Mouse (Mus musculus) limb, embryonic 15.5 days (tissue): Measurements from ENCODE around the gene Smyd3. TPM values are rescaled to one million over a fixed set of nuclear protein-coding genes. Genes with fewer than 3 reads are reported as not detected.

ENCODE experiments used
- ATAC-seq: fragments of 200-750 bp; cut with Nextera tagmentation; 2 replicates; pipeline ENCODE4 v1.8.0; 2017; ENCODE audit warnings: low read depth, moderate TSS enrichment; ENCODE audit not compliant: insufficient number of reproducible peaks, low FRiP score, low TSS enrichment
- H3K27ac ChIP-seq: fragments of 300-500 bp; sonication (generic); 2 replicates; pipeline ENCODE4 v1.5.1; 2015; ENCODE audit warnings: moderate library complexity, mild to moderate bottlenecking, inconsistent platforms
- H3K27me3 ChIP-seq: fragments of 300-500 bp; sonication (generic); 2 replicates; pipeline ENCODE4 v1.6.1; 2015; ENCODE audit warnings: inconsistent platforms
- H3K36me3 ChIP-seq: fragments of 300-500 bp; sonication (generic); 2 replicates; pipeline ENCODE4 v1.6.1; 2015; ENCODE audit warnings: inconsistent platforms
- H3K4me1 ChIP-seq: fragments of 300-500 bp; sonication (generic); 2 replicates; pipeline ENCODE4 v1.6.1; 2015; ENCODE audit warnings: inconsistent platforms
- H3K4me2 ChIP-seq: fragments of 300-500 bp; sonication (generic); 2 replicates; pipeline ENCODE4 v1.6.1; 2015; ENCODE audit warnings: mild to moderate bottlenecking, inconsistent platforms
- H3K4me3 ChIP-seq: fragments of 300-500 bp; sonication (generic); 2 replicates; pipeline ENCODE4 v1.5.1; 2015; ENCODE audit warnings: mild to moderate bottlenecking, inconsistent platforms
- H3K9ac ChIP-seq: fragments of 300-500 bp; sonication (generic); 2 replicates; pipeline ENCODE4 v1.6.1; 2015; ENCODE audit warnings: inconsistent platforms
- H3K9me3 ChIP-seq: fragments of 300-500 bp; sonication (generic); 2 replicates; pipeline ENCODE4 v1.6.1; 2016; ENCODE audit warnings: inconsistent platforms
- WGBS: fragments of 180-500 bp; shearing (Covaris S2); methylation state at CpG from one replicate; pipeline ENCODE4 v1.1.7; 2015; 5-methylcytosine and 5-hydroxymethylcytosine counted together
- polyA plus RNA-seq: library from polyadenylated mRNA; unstranded; fragments of >200 nt; fragmentation: Nextera tagmentation; extraction: Ambion mirVana; gene quantifications from 2 replicates; pipeline ENCODE4 v1.2.1, GENCODE M21; 2015

Smyd3 gene
- polyA plus RNA-seq, 1 experiment from 2014 or later: 19.2 TPM

DNA sequence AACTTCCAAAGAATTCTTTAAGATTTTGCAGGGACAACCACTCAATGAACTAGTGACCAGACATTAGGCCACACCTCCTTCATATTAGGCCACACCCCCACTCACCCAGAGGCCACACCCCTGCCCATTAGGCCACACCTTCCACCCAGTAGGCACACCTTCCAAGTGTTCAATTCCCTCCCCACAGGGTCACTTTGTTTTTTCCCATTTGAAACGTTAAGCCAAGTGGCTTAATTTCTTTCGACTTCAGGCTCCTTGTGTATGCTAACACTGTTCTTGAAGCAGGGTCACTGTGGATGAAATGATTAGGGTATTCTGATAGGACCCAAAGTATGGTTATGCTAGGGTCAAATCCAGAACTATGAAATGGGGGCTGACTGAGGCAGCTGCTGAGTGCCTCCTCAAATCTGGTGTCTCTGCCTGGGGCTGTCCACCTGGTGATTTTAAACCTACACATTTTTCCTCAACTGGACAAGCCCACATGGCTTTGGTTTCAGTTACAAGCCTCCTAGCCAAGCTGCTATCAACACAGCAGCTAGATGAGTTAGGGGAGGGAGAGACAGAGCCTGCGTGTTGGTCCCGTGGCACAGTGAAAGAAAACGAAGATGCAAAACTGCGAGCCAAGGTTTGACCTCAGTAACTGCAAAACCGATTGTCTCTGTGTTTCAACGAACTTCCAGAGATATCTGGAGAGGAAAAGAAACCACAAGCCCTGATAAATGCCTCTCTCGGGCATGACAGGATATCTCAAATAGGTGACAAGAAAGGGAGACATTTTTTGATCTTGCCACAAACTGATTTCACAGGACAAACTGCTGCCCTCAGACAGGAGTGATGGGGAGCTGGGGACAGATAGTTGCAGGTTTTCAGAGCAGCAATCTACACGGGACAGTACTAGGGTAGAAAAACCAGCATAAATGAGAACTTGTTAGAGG, 400.8 kb downstream of the Smyd3 start:
- H3K4me2 ChIP-seq: no peak overlapping the region
- no peak overlapping the region for H3K4me3 ChIP-seq
- no peaks in the 10 kb centered on the region for H3K27me3 ChIP-seq
- H3K36me3 ChIP-seq: no peaks in the 10 kb centered on the region
- no peaks in the 10 kb centered on the region for H3K4me1 ChIP-seq
- no peak for ATAC-seq
- H3K9ac ChIP-seq: no peak overlapping the region
- WGBS: 69% methylated on average over 10 of the region's 10 CpGs
- H3K27ac ChIP-seq: no peak overlapping the region
- no peaks in the 10 kb centered on the region for H3K9me3 ChIP-seq

DNA sequence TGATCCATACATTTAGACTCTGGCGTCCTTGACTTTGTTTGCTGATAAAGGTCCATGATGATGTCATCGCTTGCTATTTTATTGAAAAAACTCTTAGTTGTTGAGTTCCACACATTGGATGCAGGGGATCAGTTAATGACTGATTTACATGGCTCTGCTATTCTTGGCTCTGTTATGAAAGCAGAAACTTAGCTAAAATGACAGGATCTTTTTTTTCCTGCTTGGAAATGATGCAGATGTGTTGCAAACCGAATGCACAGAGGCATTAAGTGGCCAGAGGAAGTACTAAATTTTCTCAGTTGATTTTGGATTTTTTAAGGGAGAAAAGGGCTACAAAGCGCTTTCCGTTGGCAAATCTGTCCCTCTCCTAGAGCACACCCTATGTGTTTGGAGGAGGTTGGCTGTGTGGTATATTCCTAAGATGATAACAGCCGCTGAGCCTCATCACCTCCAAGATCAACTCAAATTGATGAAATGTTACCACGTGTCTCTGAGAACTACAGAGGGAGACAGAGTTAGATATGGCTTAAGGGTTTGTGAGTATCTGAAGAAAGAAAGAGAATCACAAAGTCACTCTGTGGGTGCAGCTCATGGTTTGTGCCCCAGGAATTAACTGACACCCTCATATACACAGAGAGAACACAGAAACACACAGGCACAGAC, 402.9 kb downstream of the Smyd3 start:
- H3K36me3 ChIP-seq: no peaks in the 10 kb centered on the region
- no peak for ATAC-seq
- H3K27me3 ChIP-seq: no peaks in the 10 kb centered on the region
- no peaks in the 10 kb centered on the region for H3K9me3 ChIP-seq
- no peak overlapping the region for H3K4me3 ChIP-seq
- WGBS: 82% methylated on average over 7 of the region's 7 CpGs
- H3K4me1 ChIP-seq: no peaks in the 10 kb centered on the region
- H3K27ac ChIP-seq: no peak overlapping the region
- no peak overlapping the region for H3K4me2 ChIP-seq
- no peak overlapping the region for H3K9ac ChIP-seq

DNA sequence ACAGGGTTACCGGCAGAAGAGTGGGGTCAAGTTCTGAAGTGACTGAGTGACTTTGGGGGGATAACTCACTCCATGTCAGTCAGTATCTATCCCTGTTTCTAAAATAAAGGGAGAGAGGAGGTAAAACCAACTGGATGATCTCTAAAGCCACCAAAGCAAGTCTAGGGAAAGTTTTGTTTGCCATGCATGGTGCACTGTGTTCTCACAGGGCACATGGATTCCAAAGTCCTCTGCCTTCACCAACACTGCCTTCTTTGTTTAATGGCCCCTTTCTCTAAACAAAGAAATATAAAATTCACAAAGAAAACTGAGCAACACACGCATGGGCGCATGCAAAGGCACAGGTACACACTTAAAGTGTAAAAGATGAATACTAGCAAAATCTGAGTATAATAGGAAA, 403.5 kb downstream of the Smyd3 start:
- WGBS: 98% methylated on average over 3 of the region's 3 CpGs
- Histone ChIP-seq H3K36me3 (no peaks in the 10 kb centered on the region), H3K9me3 (no peaks in the 10 kb centered on the region), H3K27ac (no peak overlapping the region), H3K27me3 (no peaks in the 10 kb centered on the region), H3K4me2 (no peak overlapping the region), H3K4me1 (no peaks in the 10 kb centered on the region), H3K4me3 (no peak overlapping the region), H3K9ac (no peak overlapping the region)
- ATAC-seq: no peak

GRCm38 (mm10) chr1:179108759-179109158, 409.1 kb downstream of the Smyd3 start:
- Histone ChIP-seq H3K4me3 (no peak overlapping the region), H3K27ac (no peak overlapping the region), H3K36me3 (no peaks in the 10 kb centered on the region), H3K4me1 (peaks cover 22% of the 10 kb centered on the region), H3K9me3 (no peaks in the 10 kb centered on the region), H3K4me2 (no peak overlapping the region), H3K27me3 (no peaks in the 10 kb centered on the region), H3K9ac (no peak overlapping the region)
- WGBS: 50% methylated on average over 7 of the region's 7 CpGs
- no peak for ATAC-seq

DNA sequence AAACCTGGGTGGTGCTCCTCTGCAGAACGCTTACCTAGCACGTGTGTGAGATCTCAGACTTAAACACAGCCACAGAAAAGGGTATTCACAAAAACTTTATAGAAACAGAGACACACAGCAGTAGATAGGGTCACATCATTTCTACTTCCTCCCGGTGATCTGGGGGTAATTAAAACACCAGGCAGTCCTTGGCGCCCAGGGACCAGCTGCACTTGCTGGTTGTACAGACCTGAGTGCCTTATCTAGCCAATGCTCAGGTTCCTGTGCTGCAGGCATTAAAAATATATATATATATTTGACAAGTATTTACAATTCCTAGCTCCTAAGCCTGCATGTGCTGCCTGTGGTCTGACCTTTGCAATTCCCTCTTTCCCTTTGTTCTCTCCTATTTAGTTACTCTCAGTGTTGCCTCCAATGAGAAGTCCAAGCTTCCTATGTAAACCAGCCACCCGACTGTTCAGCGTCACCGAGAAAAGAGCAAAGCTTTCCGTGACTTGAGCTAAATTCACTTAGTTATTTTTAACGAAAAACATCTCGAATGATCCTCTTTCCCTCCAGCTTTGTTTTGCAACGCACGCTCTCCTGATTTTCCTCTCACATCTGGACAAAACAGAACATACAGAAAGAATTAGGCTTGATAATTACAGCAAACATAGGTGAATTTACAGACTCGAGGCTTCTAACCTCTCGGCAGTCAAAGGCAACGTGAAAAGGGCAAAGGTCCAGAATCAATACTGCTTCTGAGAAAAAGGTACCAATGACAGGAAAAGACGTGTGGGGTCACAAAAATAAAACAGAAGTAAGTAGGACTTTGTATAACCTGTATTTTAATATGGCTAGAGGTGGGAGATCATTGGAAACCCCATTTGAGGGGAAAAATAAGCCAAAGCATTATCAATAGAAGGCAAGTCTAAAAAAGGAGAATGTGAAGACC, 409.8 kb downstream of the Smyd3 start:
- H3K4me3 ChIP-seq: no peak overlapping the region
- no peak overlapping the region for H3K4me2 ChIP-seq
- ATAC-seq: no peak
- H3K27me3 ChIP-seq: no peaks in the 10 kb centered on the region
- no peak overlapping the region for H3K9ac ChIP-seq
- WGBS: 25% methylated on average over 16 of the region's 16 CpGs
- H3K4me1 ChIP-seq: peaks cover 22% of the 10 kb centered on the region
- H3K27ac ChIP-seq: peak overlapping the region; percentile 63; the same call in 1 of the 2 replicates
- H3K9me3 ChIP-seq: no peaks in the 10 kb centered on the region
- no peaks in the 10 kb centered on the region for H3K36me3 ChIP-seq

DNA sequence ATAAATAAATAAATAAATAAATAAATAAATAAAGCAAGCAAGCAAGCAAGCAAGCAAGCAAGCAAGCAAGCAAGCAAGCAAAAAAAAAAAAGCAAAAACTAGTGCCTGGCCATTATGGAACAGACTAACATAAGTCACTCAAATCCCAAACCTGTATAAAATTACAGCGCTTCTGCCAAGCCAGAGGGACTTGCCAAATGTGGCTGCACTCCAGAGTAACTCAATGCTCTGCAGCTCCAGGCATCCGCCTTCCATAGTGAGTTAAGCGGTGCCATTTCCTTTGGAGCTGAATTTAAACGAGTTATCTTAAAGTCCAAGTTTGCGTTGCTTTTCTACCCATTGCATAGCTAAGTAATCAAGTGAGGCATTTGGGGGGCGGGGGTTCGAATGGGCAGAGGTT, 410.6 kb downstream of the Smyd3 start:
- no peaks in the 10 kb centered on the region for H3K36me3 ChIP-seq
- peaks cover 22% of the 10 kb centered on the region for H3K4me1 ChIP-seq
- WGBS: 29% methylated on average over 7 of the region's 7 CpGs
- ATAC-seq: peak; percentile 79; the same call in 1 of the 2 replicates
- H3K27me3 ChIP-seq: no peaks in the 10 kb centered on the region
- no peak overlapping the region for H3K4me3 ChIP-seq
- H3K27ac ChIP-seq: peak overlapping the region; percentile 63
- no peaks in the 10 kb centered on the region for H3K9me3 ChIP-seq
- no peak overlapping the region for H3K9ac ChIP-seq
- H3K4me2 ChIP-seq: no peak overlapping the region

DNA sequence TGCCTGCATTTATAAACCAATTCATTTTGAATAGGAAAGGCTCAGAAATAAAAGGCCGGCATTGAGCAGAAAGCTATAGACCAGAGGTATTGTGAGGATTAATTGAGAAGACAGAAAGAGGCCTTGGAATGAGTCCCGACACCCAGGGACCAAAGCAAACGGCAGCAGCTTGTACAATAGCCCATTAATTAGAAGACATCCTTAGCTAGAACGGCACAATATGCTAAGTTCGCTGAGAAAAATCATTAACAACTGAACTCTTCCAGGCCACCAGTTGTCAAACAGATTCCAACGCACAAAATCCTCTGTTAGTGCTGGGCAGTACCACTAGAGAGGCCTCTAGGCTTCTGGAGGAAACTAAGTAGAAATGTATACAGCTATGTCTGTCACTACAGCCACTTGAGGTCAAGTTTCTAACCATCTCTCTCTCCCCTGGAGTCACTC, 411.1 kb downstream of the Smyd3 start:
- Histone ChIP-seq H3K4me1 (peaks cover 22% of the 10 kb centered on the region), H3K4me3 (no peak overlapping the region), H3K27me3 (no peaks in the 10 kb centered on the region), H3K9ac (no peak overlapping the region), H3K4me2 (no peak overlapping the region), H3K36me3 (no peaks in the 10 kb centered on the region), H3K9me3 (no peaks in the 10 kb centered on the region), H3K27ac (peak overlapping the region; percentile 47; the same call in 1 of the 2 replicates)
- WGBS: 56% methylated on average over 6 of the region's 6 CpGs
- no peak for ATAC-seq

- H3K36me3 ChIP-seq: no peaks in the 10 kb centered on the region
- H3K4me1 ChIP-seq: peaks cover 22% of the 10 kb centered on the region
- peak overlapping the region; percentile 47; the same call in 1 of the 2 replicates for H3K27ac ChIP-seq
These were observed 411.6 kb downstream of the Smyd3 start for GRCm38 (mm10) chr1:179106103-179106701.

DNA sequence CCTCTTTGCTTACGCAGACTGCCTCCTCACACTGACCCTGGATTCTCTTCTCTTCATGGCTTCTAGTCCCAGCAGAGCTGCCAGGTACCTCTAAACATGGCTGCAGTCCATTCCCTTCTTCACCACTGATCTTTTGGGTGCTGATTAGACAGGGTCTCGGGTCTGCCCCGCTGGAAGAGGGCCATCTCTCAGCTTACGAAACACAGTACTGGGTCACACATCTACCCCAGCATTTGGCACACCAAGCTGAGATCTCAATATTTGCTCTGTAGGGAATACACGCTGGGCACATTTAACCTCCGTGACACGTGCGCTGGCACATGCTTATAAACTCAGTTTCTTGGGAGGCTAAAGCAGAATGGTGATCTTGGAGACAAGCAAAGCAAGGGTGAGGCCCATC, 413.4 kb downstream of the Smyd3 start:
- WGBS: 94% methylated on average over 8 of the region's 8 CpGs
- no peak for ATAC-seq
- H3K27ac ChIP-seq: no peak overlapping the region

More at GRCm38 (mm10) chr1:179106103-179106701, 411.6 kb downstream of the Smyd3 start:
- H3K27me3 ChIP-seq: no peaks in the 10 kb centered on the region
- ATAC-seq: no peak
- H3K9ac ChIP-seq: no peak overlapping the region
- H3K4me2 ChIP-seq: no peak overlapping the region
- H3K4me3 ChIP-seq: no peak overlapping the region
- WGBS: 72% methylated on average over 18 of the region's 18 CpGs
- H3K9me3 ChIP-seq: no peaks in the 10 kb centered on the region

DNA sequence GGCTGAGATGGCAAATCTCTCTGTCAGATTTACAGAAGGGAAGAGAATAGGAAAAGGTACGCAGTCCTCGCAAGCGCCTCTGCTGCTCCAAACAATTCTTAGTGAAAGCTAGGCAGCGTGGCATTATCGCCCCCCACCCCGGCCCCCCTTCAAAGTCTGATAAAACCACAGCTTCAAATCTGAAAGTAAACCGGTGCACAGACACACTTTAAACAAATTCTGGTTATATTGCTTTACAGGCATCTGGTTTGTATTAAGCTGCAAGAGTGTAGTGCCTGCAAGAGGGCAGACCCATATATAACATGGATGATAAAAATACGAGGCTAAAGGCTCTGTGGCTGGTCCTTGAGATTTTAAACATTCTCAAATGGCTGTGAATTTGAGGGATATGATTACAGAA, 420.8 kb downstream of the Smyd3 start:
- no peak overlapping the region; the same call in 1 of the 2 replicates for H3K4me3 ChIP-seq
- H3K27me3 ChIP-seq: no peaks in the 10 kb centered on the region
- H3K4me1 ChIP-seq: peaks cover 16% of the 10 kb centered on the region
- peak overlapping the region; percentile 35; the same call in 1 of the 2 replicates for H3K27ac ChIP-seq
- no peaks in the 10 kb centered on the region for H3K36me3 ChIP-seq
- ATAC-seq: no peak
- no peaks in the 10 kb centered on the region for H3K9me3 ChIP-seq
- no peak overlapping the region for H3K9ac ChIP-seq
- WGBS: 28% methylated on average over 8 of the region's 8 CpGs
- peak overlapping the region; percentile 19; the same call in 1 of the 2 replicates for H3K4me2 ChIP-seq

More for the DNA sequence above, 413.4 kb downstream of the Smyd3 start:
- Histone ChIP-seq H3K4me1 (peaks cover 25% of the 10 kb centered on the region), H3K4me3 (no peak overlapping the region), H3K9me3 (no peaks in the 10 kb centered on the region), H3K9ac (no peak overlapping the region), H3K36me3 (no peaks in the 10 kb centered on the region), H3K27me3 (no peaks in the 10 kb centered on the region), H3K4me2 (no peak overlapping the region)

DNA sequence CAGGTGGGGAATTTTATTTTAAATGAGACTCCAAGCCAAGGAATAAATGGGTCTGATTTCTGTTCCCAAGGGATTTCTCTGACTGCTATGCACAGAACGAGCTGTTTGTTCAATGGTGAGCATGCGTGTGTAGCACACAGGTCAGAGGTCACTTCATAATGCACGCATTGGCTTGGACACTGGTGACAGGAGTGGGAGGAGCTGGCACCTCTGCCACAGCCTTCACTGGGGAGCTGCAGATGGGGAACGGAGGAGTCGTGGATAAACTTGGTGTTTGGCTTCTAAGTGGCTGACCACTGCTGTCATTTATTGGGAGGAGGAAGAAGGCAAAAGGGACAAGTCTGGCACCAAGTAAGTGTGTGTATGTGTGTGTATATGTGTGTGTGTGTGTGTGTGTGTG, 421.5 kb downstream of the Smyd3 start:
- Histone ChIP-seq H3K36me3 (no peaks in the 10 kb centered on the region), H3K9ac (no peak overlapping the region), H3K27ac (no peak overlapping the region), H3K4me1 (peaks cover 22% of the 10 kb centered on the region), H3K4me3 (no peak overlapping the region), H3K27me3 (no peaks in the 10 kb centered on the region), H3K4me2 (no peak overlapping the region), H3K9me3 (no peaks in the 10 kb centered on the region)
- 28% methylated on average over 5 of the region's 5 CpGs for WGBS
- peak; percentile 40; the same call in 1 of the 2 replicates for ATAC-seq
